Mouse (Mus musculus) testis, postnatal 10 days (tissue): ENCODE results near the gene Stradb.

ENCODE experiments used
- DNase-seq: peaks from one replicate; pipeline ENCODE4 v3.0.0; 2021; ENCODE audit warnings: low spot score

Stradb gene

GRCm38 (mm10) chr1:58961152-58961893, 12.0 kb upstream of the Stradb start:
- no peak for DNase-seq

GRCm38 (mm10) chr1:58962418-58962817, 10.9 kb upstream of the Stradb start:
- DNase-seq: no peak

GRCm38 (mm10) chr1:58962865-58963264, 10.5 kb upstream of the Stradb start:
- no peak for DNase-seq

GRCm38 (mm10) chr1:58967534-58967933, 5.8 kb upstream of the Stradb start:
- DNase-seq: no peak

GRCm38 (mm10) chr1:58970054-58970453, 3.3 kb upstream of the Stradb start:
- DNase-seq: no peak

- no peak for DNase-seq
Measured at GRCm38 (mm10) chr1:58971097-58971496, 2.2 kb upstream of the Stradb start.

- no peak for DNase-seq
Measured at GRCm38 (mm10) chr1:58972851-58973365, 414 bp upstream of the Stradb start.

- DNase-seq: no peak
Measured at GRCm38 (mm10) chr1:58982276-58982675, 9.0 kb downstream of the Stradb start.

- no peak for DNase-seq
Measured at GRCm38 (mm10) chr1:58984586-58984985, 11.3 kb downstream of the Stradb start.

- DNase-seq: no peak
Measured at GRCm38 (mm10) chr1:58993144-58993543, 19.8 kb downstream of the Stradb start.

- no peak for DNase-seq
Measured at GRCm38 (mm10) chr1:58993723-58994122, 20.4 kb downstream of the Stradb start.

- DNase-seq: no peak
Measured at GRCm38 (mm10) chr1:58995313-58995712, 22.0 kb downstream of the Stradb start.

GRCm38 (mm10) chr1:59009250-59009649, 35.9 kb downstream of the Stradb start:
- no peak for DNase-seq

- DNase-seq: no peak
Measured at GRCm38 (mm10) chr1:59021556-59021955, 48.2 kb downstream of the Stradb start.

- DNase-seq: no peak
Measured at GRCm38 (mm10) chr1:59037723-59038122, 64.4 kb downstream of the Stradb start.
